Mouse (Mus musculus) lung, embryonic 14.5 days (tissue): ENCODE results near the gene Fut4. TPM values are rescaled to one million over a fixed set of nuclear protein-coding genes. Genes with fewer than 3 reads are reported as not detected.

Experiments
- ATAC-seq: fragments of 200-750 bp; cut with Nextera tagmentation; 2 replicates; pipeline ENCODE4 v1.8.0; 2017; ENCODE audit warnings: mild to moderate bottlenecking, moderate TSS enrichment, moderate library complexity; ENCODE audit not compliant: insufficient read depth
- DNase-seq: peaks from one replicate; pipeline ENCODE4 v3.0.0-alpha.2; 2015
- H3K27ac ChIP-seq: fragments of 300-500 bp; sonication (generic); 2 replicates; pipeline ENCODE4 v1.5.1; 2014; ENCODE audit warnings: low read depth, mild to moderate bottlenecking, moderate library complexity
- H3K27me3 ChIP-seq: fragments of 300-500 bp; sonication (generic); 2 replicates; pipeline ENCODE4 v1.6.1; 2014; ENCODE audit warnings: low read length, control low read depth; ENCODE audit not compliant: insufficient read depth
- H3K36me3 ChIP-seq: fragments of 300-500 bp; sonication (generic); 2 replicates; pipeline ENCODE4 v1.6.1; 2014; ENCODE audit warnings: control low read depth; ENCODE audit not compliant: insufficient read depth
- H3K4me1 ChIP-seq: fragments of 300-500 bp; sonication (generic); 2 replicates; pipeline ENCODE4 v1.6.1; 2014; ENCODE audit warnings: antibody characterized with exemption, control low read depth; ENCODE audit not compliant: insufficient read depth
- H3K4me2 ChIP-seq: fragments of 300-500 bp; sonication (generic); 2 replicates; pipeline ENCODE4 v1.6.1; 2014; ENCODE audit warnings: mild to moderate bottlenecking
- H3K4me3 ChIP-seq: fragments of 300-500 bp; sonication (generic); 2 replicates; pipeline ENCODE4 v1.5.1; 2014; ENCODE audit warnings: low read depth, low read length
- H3K9ac ChIP-seq: fragments of 300-500 bp; sonication (generic); 2 replicates; pipeline ENCODE4 v1.6.1; 2014
- H3K9me3 ChIP-seq: fragments of 300-500 bp; sonication (generic); 2 replicates; pipeline ENCODE4 v1.6.1; 2016; ENCODE audit warnings: low read depth, low read length, control low read depth
- CTCF ChIP-seq: IDR thresholded peaks from 2 replicates; pipeline ENCODE4 v1.5.1; 2016; ENCODE audit warnings: antibody characterized with exemption, low read depth
- WGBS: fragments of 180-500 bp; shearing (Covaris S2); extraction: QIAGEN DNeasy Blood & Tissue Kit; methylation state at CpG from one replicate; pipeline ENCODE4 v1.1.7; 2014; 5-methylcytosine and 5-hydroxymethylcytosine counted together
- polyA plus RNA-seq: library from polyadenylated mRNA; unstranded; fragments of >200 nt; fragmentation: Nextera tagmentation; extraction: Ambion mirVana; gene quantifications from 2 replicates; pipeline ENCODE4 v1.2.1, GENCODE M21; 2014

Gene Fut4
- polyA plus RNA-seq, 1 experiment from 2014 or later, result 3.5 TPM

DNA sequence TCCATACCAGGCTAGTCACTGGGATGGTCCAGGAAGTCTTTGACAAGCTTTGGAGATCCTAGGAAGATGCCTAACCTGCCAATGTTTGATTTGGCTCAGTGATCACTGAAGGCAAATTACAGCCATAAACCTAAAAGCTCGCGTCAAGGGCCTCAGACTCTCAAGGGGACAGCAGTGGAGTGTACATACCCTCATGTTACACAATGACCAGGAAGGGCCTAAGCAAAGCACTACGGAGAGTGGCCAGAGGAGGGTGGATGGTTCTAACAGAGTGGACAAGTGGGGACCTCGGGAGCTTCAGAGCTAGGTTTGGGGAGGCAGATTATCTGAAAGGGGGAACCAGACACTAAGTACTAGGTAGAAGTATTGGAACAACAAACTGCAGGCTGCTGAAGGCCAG lies 25.6 kb downstream of the Fut4 start:
- H3K9ac ChIP-seq, result no peak overlapping the region

GRCm38 (mm10) chr9:14726005-14726404 lies 26.2 kb downstream of the Fut4 start:
- H3K9ac ChIP-seq, result no peak overlapping the region
- no peak overlapping the region for H3K4me2 ChIP-seq
- TF ChIP-seq CTCF, result no peak
- H3K27me3 ChIP-seq, result no peaks in the 10 kb centered on the region
- 83% methylated on average over 6 of the region's 6 CpGs for WGBS
- no peak overlapping the region for H3K27ac ChIP-seq
- H3K4me1 ChIP-seq, result no peaks in the 10 kb centered on the region
- H3K4me3 ChIP-seq, result no peak overlapping the region
- H3K9me3 ChIP-seq, result no peaks in the 10 kb centered on the region
- DNase-seq (no peak), ATAC-seq (no peak)
- H3K36me3 ChIP-seq, result no peaks in the 10 kb centered on the region

More for the DNA sequence above, 25.6 kb downstream of the Fut4 start:
- H3K4me3 ChIP-seq, result no peak overlapping the region
- WGBS, result 84% methylated on average over 4 of the region's 4 CpGs
- no peak for TF ChIP-seq CTCF
- H3K4me2 ChIP-seq, result no peak overlapping the region
- H3K36me3 ChIP-seq, result no peaks in the 10 kb centered on the region
- H3K27me3 ChIP-seq, result no peaks in the 10 kb centered on the region
- no peak for DNase-seq
- no peaks in the 10 kb centered on the region for H3K4me1 ChIP-seq
- H3K9me3 ChIP-seq, result no peaks in the 10 kb centered on the region
- no peak for ATAC-seq
- H3K27ac ChIP-seq, result no peak overlapping the region

DNA sequence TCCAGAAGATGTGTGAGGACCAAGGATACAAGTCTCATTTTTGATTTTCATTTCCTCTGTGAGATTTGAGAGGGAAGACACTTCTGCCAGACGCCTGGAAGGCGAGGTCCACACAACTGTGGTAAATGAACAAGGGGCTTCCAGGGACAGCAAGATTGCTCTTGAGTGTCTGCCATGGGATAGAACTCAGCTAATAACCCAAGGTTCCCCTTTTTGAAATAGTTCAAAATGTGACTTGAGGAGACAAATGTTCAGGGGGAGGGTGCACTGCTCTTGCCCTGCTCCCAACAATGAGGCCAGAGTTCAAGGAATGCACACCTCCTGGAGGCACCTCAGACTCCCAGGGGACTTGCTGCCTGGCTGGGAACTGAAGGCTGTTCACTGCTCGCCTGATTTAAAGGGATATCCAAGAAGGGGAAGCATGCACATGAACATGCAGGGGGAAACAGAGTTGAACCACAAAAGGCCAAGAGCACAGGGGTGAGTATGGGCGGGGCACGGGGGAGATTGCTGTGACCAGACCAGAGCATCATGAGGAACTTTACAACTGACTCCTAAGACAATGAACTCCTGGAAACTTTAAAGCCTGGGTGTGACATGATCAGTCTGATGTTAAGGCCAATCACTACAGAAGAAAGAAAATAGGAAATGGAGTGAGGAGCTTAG lies 27.3 kb downstream of the Fut4 start:
- ATAC-seq (no peak), DNase-seq (no peak)
- 70% methylated on average over 5 of the region's 5 CpGs for WGBS
- H3K4me1 ChIP-seq, result no peaks in the 10 kb centered on the region
- H3K9me3 ChIP-seq, result no peaks in the 10 kb centered on the region
- TF ChIP-seq CTCF, result no peak
- no peak overlapping the region for H3K27ac ChIP-seq
- no peak overlapping the region for H3K4me2 ChIP-seq
- no peaks in the 10 kb centered on the region for H3K27me3 ChIP-seq
- H3K4me3 ChIP-seq, result no peak overlapping the region
- no peak overlapping the region for H3K9ac ChIP-seq
- H3K36me3 ChIP-seq, result no peaks in the 10 kb centered on the region

DNA sequence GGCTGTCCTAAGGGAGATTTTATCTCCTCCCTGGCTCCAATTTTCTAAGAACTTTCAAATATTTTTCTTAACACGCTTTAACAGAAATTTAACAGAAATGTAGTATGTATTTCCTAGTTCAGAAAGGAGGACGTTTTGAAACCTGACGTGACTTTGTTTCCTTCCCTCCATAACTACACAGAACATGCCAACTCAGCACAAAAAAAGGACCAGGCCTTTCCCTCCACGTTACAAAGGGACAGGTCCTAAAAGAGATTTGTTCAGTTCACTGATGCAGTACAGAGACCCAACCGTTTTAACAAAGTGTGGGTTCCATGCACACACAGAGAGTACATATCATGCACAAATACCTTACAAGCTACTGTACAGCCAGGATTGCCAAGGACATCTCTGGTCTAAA lies 30.6 kb downstream of the Fut4 start:
- Histone ChIP-seq H3K4me1 (no peaks in the 10 kb centered on the region), H3K27ac (no peak overlapping the region), H3K4me2 (no peak overlapping the region), H3K9me3 (no peaks in the 10 kb centered on the region), H3K4me3 (no peak overlapping the region), H3K9ac (no peak overlapping the region), H3K36me3 (no peaks in the 10 kb centered on the region), H3K27me3 (no peaks in the 10 kb centered on the region)
- WGBS, result 73% methylated on average over 5 of the region's 5 CpGs
- no peak for DNase-seq
- TF ChIP-seq CTCF, result no peak
- no peak for ATAC-seq

DNA sequence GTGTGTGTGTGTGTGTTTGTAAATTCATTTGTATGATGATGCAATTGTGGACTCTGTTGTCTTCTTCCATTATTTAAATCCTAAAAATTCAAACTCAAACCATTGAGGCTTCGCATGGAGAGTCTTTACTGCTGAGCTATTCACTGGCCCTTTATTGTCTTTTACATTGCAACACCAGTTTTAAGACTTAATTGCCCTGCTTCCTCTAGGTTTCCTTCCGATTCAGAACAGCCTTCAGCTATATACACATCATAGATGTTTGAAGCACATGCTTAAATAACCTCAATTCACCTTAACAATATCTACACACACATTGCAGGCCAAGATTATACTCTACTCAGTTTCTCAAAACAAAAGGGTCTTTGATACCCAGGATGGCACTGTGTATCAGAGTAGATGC lies 31.8 kb downstream of the Fut4 start:
- Histone ChIP-seq H3K27ac (no peak overlapping the region), H3K4me2 (no peak overlapping the region), H3K4me1 (no peaks in the 10 kb centered on the region), H3K9ac (no peak overlapping the region), H3K36me3 (no peaks in the 10 kb centered on the region), H3K9me3 (no peaks in the 10 kb centered on the region), H3K4me3 (no peak overlapping the region), H3K27me3 (no peaks in the 10 kb centered on the region)
- ATAC-seq, result no peak
- 64% methylated on average over 2 of the region's 2 CpGs for WGBS
- no peak for DNase-seq
- TF ChIP-seq CTCF, result no peak

- no peaks in the 10 kb centered on the region for H3K4me1 ChIP-seq
- no peaks in the 10 kb centered on the region for H3K9me3 ChIP-seq
- peak overlapping the region; percentile 37 for H3K4me2 ChIP-seq
- no peak overlapping the region; the same call in 1 of the 2 replicates for H3K9ac ChIP-seq
- H3K4me3 ChIP-seq, result peak overlapping the region; percentile 0; the same call in 1 of the 2 replicates
- H3K27me3 ChIP-seq, result no peaks in the 10 kb centered on the region
- H3K36me3 ChIP-seq, result no peaks in the 10 kb centered on the region
- no peak for TF ChIP-seq CTCF
- H3K27ac ChIP-seq, result peak overlapping the region; percentile 39
- peak; percentile 17 for DNase-seq
- ATAC-seq, result peak; percentile 90
These were observed 33.9 kb downstream of the Fut4 start for GRCm38 (mm10) chr9:14718332-14718691.

- Histone ChIP-seq H3K36me3 (no peaks in the 10 kb centered on the region), H3K4me2 (peak overlapping the region; percentile 37), H3K4me1 (no peaks in the 10 kb centered on the region), H3K9me3 (no peaks in the 10 kb centered on the region), H3K27me3 (no peaks in the 10 kb centered on the region), H3K9ac (no peak overlapping the region; the same call in 1 of the 2 replicates), H3K4me3 (peak overlapping the region; percentile 0; the same call in 1 of the 2 replicates), H3K27ac (peak overlapping the region; percentile 39)
- no peak for TF ChIP-seq CTCF
- 20% methylated on average over 14 of the region's 14 CpGs for WGBS
- DNase-seq, result peak; percentile 67
- peak; percentile 75 for ATAC-seq
These were observed 34.4 kb downstream of the Fut4 start for GRCm38 (mm10) chr9:14717689-14718331.
